Mouse (Mus musculus): Measurements from ENCODE around the gene Gart.

- TF ChIP-seq POLR2A (IDR thresholded peaks at IDR 0.05; ENCODE audit: insufficient read length, low read depth), result no peak
- TF ChIP-seq POLR2AphosphoS2 (IDR thresholded peaks at IDR 0.05; ENCODE audit: insufficient read length, low read depth), result no peak
Measured at GRCm38 (mm10) chr16:91586244-91586643, 60.5 kb downstream of the Gart start.

All from myocyte (in vitro differentiated cells).